Mouse (Mus musculus): ENCODE measurements at regions not wholly inside any gene's neighbourhood (a gene's known extent, or its start where the extent isn't known, plus 50 kb on each side); places are given as distances from the start of the nearest gene placed in this dataset.

DNA sequence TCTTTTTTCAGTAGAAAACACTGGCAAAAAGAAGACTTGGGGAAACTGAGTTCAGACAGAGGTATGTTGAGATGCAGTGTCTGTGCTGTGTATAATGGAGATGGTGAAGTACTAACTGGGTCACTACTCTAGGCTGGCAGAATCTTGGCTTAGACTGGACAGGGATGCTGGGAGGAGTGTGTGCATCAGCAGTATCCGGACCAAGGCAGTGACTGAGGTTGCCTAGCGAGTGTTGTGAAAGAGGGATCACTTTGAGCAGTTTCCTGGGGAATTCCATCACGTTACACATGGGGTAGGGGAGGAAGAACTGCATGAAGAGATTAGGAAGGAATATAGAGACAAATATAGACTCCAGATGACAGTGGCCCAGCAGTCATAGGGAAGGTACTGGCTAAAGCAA lies 87.9 kb upstream of the Itprid2 start:
- no peak for DNase-seq (ENCODE audit: low read depth, low spot score)

GRCm38 (mm10) chr2:79548039-79548600 lies 87.0 kb upstream of the Itprid2 start:
- DNase-seq (ENCODE audit: low read depth, low spot score), result no peak

DNA sequence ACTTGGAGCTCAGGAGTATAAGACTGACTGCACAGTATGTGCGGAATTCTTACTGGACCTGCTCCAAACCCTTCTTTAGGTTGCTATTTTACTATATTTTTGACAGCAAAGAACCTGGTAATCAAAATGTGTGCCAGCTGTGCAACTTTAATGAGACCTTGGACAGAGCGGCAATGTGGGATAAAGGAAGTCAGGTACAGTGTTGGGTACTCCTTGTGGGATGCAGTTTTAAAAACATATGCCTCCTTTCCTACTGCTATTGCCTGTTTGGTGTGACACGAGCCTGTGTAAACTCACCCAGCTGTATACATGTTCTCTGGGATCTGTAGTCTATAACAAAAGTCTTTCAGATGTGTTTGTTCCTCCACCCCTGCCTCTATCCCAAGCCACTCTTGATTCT lies 85.4 kb upstream of the Itprid2 start:
- no peak for DNase-seq (ENCODE audit: low read depth, low spot score)

DNA sequence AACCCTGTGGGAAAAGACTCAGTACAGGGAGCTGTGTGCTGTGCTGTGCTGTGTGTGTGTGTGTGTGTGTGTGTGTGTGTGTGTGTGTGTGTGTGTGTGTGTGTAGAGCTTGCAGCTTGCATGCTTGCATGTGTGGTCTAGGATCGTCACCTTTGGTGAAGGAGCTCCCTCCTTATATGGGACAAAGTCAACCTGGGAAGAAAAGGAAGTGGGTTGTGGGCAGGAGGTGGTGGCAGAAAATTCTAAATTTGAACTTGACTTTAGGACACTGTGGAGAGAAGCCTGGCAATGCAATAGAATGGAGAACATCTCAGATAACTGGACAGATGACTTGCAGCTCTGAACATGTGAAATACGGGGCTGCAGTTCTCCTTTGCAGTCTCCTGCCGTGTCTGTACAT lies 84.7 kb upstream of the Itprid2 start:
- no peak for DNase-seq (ENCODE audit: low read depth, low spot score)

DNA sequence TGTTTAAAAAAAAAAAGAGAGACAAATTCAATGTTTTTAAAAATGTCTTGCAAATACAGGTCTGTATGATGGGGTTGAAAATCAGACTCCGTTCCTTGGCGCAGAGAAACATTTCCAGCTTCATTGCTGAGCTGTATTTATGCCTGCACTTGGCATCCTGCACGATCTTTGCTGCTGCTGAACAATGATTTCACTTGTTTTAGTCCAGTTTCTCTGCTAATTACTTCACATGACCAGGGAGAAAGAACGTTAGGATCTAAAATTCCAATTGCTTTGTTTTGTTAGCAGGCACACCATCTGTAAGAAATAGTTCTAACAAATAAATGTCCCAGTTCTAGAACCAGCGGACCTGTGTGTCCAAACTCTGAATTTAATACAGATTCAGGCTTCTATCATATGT lies 82.7 kb upstream of the Itprid2 start:
- no peak for DNase-seq (ENCODE audit: low read depth, low spot score)

DNA sequence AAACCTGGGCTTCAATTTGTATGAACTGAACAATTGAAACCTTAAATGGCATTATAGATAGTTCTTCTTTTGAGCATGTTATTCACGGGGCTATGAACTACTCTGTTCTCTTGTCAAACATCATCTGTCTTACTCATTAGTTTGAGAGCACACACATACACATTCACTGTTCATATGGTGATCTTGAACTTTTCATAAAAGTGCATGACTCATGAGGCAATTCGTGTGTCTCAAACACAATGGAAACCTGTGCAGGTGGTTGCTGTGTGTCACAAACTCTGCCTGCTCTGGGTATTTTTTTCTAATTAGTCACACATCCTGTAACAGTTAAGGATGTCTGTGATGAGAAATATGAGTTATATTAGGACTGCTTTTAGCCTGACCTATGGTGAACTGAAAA lies 79.8 kb upstream of the Itprid2 start:
- DNase-seq (ENCODE audit: low read depth, low spot score), result no peak

DNA sequence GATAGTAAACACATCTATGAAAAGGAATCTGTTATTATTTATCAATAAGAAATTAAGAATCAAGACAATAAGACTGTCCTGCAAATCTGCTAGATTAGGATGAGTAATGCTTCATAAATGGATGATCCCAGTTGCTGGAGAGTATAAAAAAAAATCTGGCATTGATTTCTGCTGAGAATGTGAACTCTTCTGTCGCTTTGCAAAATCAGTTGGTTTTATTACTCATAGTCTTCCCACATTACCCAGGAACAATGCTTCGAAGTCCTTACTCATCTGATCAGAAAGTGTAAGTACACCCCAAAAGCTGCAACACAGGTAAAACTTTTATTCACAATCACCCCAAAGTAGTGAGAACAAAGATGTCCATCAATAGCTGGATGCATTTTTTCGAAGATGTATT lies 77.8 kb upstream of the Itprid2 start:
- DNase-seq (ENCODE audit: low read depth, low spot score), result no peak

DNA sequence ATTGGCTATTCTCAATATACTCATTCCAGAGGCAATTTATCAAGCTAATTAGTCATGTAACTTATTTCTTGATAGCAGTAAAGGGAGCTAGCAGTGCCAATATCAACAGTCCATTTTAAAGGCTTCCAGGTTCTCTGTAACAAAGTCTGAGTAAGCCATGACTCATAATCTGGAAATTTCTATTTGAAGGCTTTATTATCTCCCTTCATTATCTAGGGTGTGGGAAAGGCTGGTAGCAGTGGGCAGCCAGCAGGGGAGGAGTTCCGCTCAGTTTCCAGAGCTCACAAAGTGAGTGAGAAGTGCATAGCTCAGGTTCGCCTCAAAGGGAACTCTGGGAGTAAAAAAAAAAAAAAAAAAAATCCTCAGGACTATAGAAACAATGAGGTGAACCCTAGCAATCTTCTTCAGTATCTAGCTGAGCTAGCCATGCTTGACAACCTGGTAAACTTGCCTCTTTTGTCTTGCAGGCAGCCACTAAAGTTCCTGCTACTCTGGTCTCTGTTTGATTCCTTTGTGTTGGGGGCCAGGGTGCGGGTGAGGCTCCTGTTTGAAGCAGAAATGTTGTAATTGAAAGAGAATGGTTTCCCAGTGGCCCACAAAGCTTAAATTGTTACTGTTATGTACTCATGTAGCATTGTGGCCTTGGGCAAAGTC lies 68.7 kb upstream of the Itprid2 start:
- DNase-seq (ENCODE audit: low read depth, low spot score), result no peak

- DNase-seq (ENCODE audit: low read depth, low spot score), result no peak
Measured at GRCm38 (mm10) chr2:79567413-79567934, 67.7 kb upstream of the Itprid2 start.

GRCm38 (mm10) chr2:79569663-79570062 lies 65.5 kb upstream of the Itprid2 start:
- DNase-seq (ENCODE audit: low read depth, low spot score), result no peak

- DNase-seq (ENCODE audit: low read depth, low spot score), result no peak
Measured at GRCm38 (mm10) chr2:79571910-79572309, 63.2 kb upstream of the Itprid2 start.

DNA sequence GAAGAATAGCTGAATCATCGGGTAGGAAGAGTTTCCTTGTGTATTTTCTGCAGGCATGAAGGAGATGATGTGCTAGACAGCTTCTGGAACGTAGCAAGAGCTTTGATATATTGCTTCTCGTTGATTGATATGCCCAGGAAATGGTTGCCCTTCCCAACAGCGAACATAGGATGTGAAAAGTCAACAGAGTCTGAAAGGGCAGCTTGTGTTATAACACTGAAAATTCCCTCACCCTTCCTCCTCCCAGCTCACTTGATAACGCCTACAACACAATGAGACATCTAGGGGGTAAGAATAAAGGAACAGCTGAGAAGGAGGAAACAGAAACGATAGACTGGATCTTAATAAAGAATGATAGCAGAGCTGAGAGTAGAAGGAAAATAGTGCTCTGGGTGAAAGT lies 60.1 kb upstream of the Itprid2 start:
- no peak for DNase-seq (ENCODE audit: low read depth, low spot score)

DNA sequence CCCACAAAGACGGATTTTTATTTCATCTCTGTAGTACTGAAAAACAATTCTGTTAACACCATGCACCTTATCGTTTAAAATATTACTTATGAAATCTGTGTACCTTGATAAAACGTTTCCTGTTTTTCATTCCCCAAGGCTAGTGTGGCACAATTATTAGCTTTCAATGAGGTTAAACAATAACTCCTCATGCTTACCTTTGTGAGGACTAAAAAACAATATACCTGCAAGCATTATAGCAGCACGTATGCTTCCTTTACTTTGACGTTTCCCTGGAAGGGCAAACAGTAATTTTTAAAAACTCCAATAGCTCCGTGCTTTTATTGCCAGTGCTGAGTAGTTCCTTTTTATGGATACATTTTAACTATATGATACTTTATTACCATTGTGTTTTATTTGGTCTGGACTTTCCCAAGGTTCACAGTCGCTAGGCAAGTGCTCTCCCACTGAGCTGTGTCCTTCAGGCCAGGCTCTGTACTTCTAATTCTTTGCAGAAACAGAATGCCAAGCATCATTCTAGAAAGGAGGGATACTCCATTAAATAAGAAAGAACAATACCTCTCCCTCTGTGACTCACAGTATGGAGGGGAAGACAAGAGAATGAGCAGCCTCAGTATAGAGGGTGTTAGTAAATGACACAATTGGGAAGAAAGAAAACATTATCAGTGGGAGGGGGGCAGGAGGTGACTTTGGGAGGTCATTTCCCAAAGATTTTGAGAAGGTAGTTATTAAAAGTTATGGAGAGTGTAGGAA lies 50.0 kb upstream of the Itprid2 start:
- no peak for DNase-seq (ENCODE audit: low read depth, low spot score)

All from retina, adult 2 months (tissue).